Mouse (Mus musculus) ES-Bruce4 (cell line): ENCODE measurements around the gene Cldn10.

ENCODE experiments used
- CTCF ChIP-seq: IDR thresholded peaks from one replicate; pipeline ENCODE4 v1.8.1; 2011; ENCODE audit warnings: low read depth, low read length
- POLR2A ChIP-seq: IDR thresholded peaks from one replicate; pipeline ENCODE4 v1.8.1; 2011; ENCODE audit warnings: low read length; ENCODE audit not compliant: insufficient read depth

- TF ChIP-seq POLR2A, result no peak
- no peak for TF ChIP-seq CTCF
These were observed 44.8 kb upstream of the Cldn10 start for GRCm38 (mm10) chr14:118742862-118743261.
